Comparison of ENCODE assay signal across 8 mouse cellular contexts in genomic region chr6:17925267-17925666, GRCm38 (mm10).
DNase-seq lines count a peak whose midpoint lies in the region; ATAC-seq and TF ChIP-seq lines count a peak whose summit lies in the region.

No protein-coding gene starts in this region.

- peaks cover 4% of the 10 kb centered on the region; the same call in 1 of the 2 replicates for H3K4me1 ChIP-seq in midbrain, embryonic 11.5 days (ENCODE audit: control insufficient read depth, insufficient read depth, low read length)
- peaks cover 16% of the 10 kb centered on the region for H3K4me1 ChIP-seq in midbrain, embryonic 10.5 days
- H3K4me1 ChIP-seq in embryonic fibroblast, embryonic 13.5 days (ENCODE audit: control insufficient read depth, insufficient read depth, low read length): peaks cover 23% of the 10 kb centered on the region

- DNase-seq in adrenal gland, postnatal 14 days: peak; percentile 45
- DNase-seq in adrenal gland, postnatal 25 days: no peak
- peak; percentile 89 for DNase-seq in midbrain, embryonic 11.5 days (ENCODE audit: low spot score, missing footprints)
- DNase-seq in midbrain, embryonic 10.5 days (ENCODE audit: low spot score): no peak
- peak; percentile 37 for DNase-seq in mesoderm, embryonic 11.5 days (ENCODE audit: low read depth, low spot score)
- DNase-seq in frontal cortex, postnatal 14 days (ENCODE audit: low spot score in 2 of 2): no peak
- no peak for DNase-seq in left cerebral cortex, postnatal 10 days (ENCODE audit: extremely low spot score in 1 of 2, low spot score in 2 of 2)

- H3K27ac ChIP-seq in midbrain, embryonic 11.5 days (ENCODE audit: low read depth, low read length): no peak overlapping the region
- H3K27ac ChIP-seq in midbrain, embryonic 10.5 days (replicated peaks): no peak overlapping the region
- no peak overlapping the region for H3K27ac ChIP-seq in embryonic fibroblast, embryonic 13.5 days (ENCODE audit: insufficient read depth, low read length)

- 46% methylated on average over 4 of the region's 4 CpGs for WGBS in midbrain, embryonic 11.5 days
- 35% methylated on average over 4 of the region's 4 CpGs for WGBS in midbrain, embryonic 10.5 days

- no peaks in the 10 kb centered on the region for H3K27me3 ChIP-seq in midbrain, embryonic 11.5 days (ENCODE audit: control insufficient read depth, insufficient read depth, low read length)
- H3K27me3 ChIP-seq in midbrain, embryonic 10.5 days (ENCODE audit: low read depth, poor library complexity, severe bottlenecking): no peaks in the 10 kb centered on the region

- no peaks in the 10 kb centered on the region for H3K9me3 ChIP-seq in midbrain, embryonic 11.5 days (ENCODE audit: control insufficient read depth, low read length)
- no peaks in the 10 kb centered on the region for H3K9me3 ChIP-seq in midbrain, embryonic 10.5 days (replicated peaks)

- H3K4me2 ChIP-seq in midbrain, embryonic 11.5 days: no peak overlapping the region

- TF ChIP-seq CTCF in embryonic fibroblast, embryonic 13.5 days (IDR thresholded peaks at IDR 0.05; ENCODE audit: borderline replicate concordance, insufficient read depth, low read length): peak; percentile 30; the same call in 1 of the 2 replicates

- TF ChIP-seq POLR2A in embryonic fibroblast, embryonic 13.5 days (IDR thresholded peaks at IDR 0.05; ENCODE audit: low read depth, low read length): no peak

- no peaks in the 10 kb centered on the region for H3K36me3 ChIP-seq in midbrain, embryonic 11.5 days (ENCODE audit: control insufficient read depth, insufficient read depth, low read length)
- H3K36me3 ChIP-seq in midbrain, embryonic 10.5 days: peaks cover 13% of the 10 kb centered on the region

- H3K4me3 ChIP-seq in midbrain, embryonic 11.5 days (ENCODE audit: low read depth, low read length): no peak overlapping the region
- no peak overlapping the region for H3K4me3 ChIP-seq in midbrain, embryonic 10.5 days
- H3K4me3 ChIP-seq in embryonic fibroblast, embryonic 13.5 days (ENCODE audit: insufficient read depth, low read length): no peak overlapping the region

- intact Hi-C loops in left cerebral cortex, postnatal 10 days (cut with DNase I): no loop called here

- H3K9ac ChIP-seq in midbrain, embryonic 11.5 days (ENCODE audit: low read length): no peak overlapping the region

- no peak for ATAC-seq in midbrain, embryonic 11.5 days (ENCODE audit: low FRiP score)

Comparison
In these comparisons a context has a peak if more than half of its experiments do, and no peak if none do; other contexts are left out.
1. DNase-seq: peak in adrenal gland, postnatal 14 days (single experiment), midbrain, embryonic 11.5 days (single experiment) and mesoderm, embryonic 11.5 days (single experiment); none in adrenal gland, postnatal 25 days (single experiment), midbrain, embryonic 10.5 days (single experiment), frontal cortex, postnatal 14 days (0 of 2) and left cerebral cortex, postnatal 10 days (0 of 2).